Mouse (Mus musculus): ENCODE measurements around the gene Jpt2. TPM values are rescaled to one million over a fixed set of nuclear protein-coding genes. Genes with fewer than 3 reads are reported as not detected.
"Not testable (repeated sequence)": the region's sequence is repeated elsewhere in the genome, so short reads cannot be mapped to it uniquely, and the experiment has no call there.

The Jpt2 gene
- total RNA-seq (2021), result 10 to 100 TPM; 41.7 to 44.3 TPM
- long read RNA-seq, experiment 1, transcript Jpt2-201 (5 exons, 2,672 nt), result major isoform, 66 of 76 reads
- long read RNA-seq, experiment 1, partial matches to known transcripts, result 2 of 76 reads
- long read RNA-seq, experiment 1, other reads (novel, unspliced or antisense), result 8 of 76 reads
- long read RNA-seq, experiment 2, transcript Jpt2-201 (5 exons, 2,672 nt), result major isoform, 75 of 85 reads
- long read RNA-seq, experiment 2, partial matches to known transcripts, result 4 of 85 reads
- long read RNA-seq, experiment 2, other reads (novel, unspliced or antisense), result 6 of 85 reads

DNA sequence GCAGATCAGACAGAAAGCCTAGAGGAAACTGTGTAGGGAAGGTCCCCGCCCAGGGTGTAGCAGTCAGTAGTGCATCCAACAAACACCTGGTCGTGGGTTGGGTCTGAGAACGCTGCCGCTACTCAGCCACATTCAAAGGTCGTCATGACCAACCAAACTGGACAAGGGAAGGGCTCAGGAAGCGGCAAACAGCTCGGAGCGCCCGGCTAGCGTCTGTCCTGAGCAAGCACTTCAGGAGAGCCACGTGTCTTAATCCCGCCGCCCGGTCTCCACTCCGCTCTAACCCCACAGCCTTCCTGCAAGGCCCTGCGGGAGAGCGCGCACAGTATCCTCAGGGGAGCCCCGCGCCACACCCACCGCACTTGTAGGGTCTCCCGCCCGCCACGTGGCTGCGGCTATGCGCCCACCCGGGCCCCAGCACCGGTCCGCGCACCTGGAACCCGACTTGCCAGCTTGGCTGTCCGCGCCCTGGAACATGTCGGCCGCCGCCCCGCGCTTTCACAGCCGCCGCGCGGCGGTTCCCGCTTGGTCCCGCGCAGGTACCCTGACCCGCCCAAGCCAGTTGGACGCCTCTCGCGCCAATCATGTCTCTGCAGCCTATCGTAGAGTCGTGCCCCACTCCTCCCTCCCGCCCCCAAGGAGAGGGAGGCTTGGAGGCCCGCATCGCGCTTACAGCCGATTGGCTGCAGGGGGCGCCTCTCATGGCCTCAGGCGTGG is at the start of gene Jpt2:
TSS of gene Jpt2 (minus strand) at position 555 of the 717 bp plus-strand sequence.
- DNase-seq (ENCODE audit: low spot score in 2 of 2), result peak; percentile 94 to 98

DNA sequence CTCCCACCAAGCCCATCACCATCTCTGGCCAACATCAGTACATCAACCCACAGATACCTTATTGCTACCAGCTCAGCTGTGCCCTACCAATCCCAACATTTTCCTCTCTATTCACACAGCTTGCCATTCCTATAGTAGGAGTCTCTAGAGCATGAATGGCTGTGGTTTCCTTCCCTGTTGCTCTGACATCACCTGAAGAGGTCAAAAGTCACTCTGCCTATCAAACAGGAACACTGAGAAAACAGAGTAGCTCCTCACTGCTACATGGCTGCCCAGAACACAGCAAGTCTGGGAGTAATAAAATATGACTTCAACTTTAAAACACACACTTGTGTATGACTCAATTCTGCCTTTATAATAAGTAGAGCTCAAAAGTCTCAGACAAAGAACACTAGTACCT is 47.0 kb upstream of the Jpt2 start:
- no peak for DNase-seq (ENCODE audit: low spot score in 2 of 2)

DNA sequence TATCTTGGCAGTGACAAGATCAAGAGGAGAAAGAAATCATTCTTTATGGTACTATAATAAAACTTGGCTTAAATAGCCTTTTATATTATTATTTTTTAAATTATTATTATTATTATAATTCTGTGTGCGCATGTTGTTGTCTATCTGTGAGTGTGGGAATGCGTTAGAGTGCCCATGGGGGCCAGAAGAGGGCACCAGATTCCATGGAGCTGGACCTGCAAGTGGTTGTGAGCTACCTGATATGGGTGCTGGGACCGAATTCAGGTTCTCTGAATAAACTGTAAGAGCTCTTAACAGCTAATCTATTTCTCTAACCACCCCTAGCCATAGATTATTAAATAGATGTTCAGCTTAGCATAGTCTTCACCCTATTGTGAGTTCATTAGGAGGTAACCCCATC is 44.6 kb upstream of the Jpt2 start:
- no peak for DNase-seq (ENCODE audit: low spot score in 2 of 2)

DNA sequence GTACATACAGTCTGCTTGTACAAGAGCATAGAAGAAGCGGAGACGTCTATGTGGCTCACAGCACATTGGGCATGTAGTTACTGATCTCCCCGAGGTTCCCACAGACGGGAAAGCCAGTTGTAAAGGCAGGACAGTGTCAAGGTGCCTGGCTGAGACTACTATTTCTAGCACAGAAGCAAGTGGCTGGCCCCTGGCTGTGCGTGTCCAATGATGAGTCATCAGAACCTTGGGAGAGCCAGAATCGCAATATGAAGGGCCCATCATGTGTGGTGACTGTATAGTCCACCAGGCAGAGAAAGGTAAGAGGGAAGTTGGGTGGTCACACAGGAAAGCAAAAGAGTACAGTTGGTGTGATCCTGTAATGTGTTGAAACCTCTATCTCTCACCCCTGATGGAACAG is 34.2 kb upstream of the Jpt2 start:
- no peak for DNase-seq (ENCODE audit: low spot score in 2 of 2)

DNA sequence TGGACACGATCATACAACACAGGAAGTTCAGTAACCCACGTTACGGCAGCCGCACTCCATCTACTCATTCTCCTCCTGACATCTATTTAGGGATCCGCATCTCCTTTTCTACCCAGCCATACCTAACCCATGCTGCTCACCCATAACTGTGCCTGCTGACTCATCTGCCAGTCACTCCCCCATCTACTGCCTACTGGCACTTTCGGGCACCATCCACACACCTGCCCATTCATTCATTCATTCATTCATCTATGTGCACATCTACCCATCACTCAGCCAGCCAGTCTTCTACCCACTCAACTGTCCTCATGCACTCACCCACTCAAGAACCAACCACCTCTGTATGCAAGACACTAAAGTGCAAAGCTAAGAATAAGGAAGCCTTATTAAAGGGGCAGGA is 26.7 kb upstream of the Jpt2 start:
- no peak for DNase-seq (ENCODE audit: low spot score in 2 of 2)

DNA sequence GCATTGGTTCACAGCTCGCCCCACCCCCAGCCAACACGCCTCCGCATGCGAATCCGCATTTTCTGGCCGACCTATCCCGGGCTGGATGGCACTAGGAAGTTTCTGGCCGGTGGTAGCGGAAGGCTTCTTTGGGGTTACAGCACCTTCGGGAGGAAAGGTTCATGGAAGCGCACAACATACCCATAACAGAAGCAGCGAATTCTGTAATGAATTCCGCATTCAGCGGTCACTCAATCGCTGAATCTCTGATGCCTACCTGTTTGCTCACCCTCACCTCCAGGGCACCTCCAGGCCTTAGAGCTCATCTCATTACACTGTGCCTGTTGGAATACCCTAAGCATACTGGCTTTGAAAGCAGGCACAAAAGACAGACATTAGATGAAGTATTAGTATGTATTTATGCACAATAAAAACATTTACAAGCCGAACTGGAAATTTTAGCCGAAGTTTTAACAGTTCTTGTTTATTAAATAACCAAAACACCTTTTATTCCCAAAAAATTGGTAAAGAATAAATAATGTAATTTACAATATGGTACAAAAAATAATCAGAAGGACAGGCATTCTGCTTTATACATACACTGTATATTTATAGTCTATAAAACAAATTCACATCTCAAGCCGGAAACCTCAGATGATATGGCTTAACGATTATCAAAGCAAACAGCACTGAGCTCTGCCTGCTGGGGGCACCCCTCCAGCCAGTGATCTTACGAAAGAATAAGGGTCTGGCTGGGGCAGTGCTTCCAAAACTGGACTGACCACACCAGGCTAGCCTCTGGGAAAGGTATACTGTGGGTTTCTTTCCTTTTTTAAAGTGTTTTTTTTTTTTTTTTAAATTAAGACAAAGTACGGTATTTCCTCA is 595 bp upstream of the Jpt2 start:
- DNase-seq (ENCODE audit: low spot score in 2 of 2), result no peak

DNA sequence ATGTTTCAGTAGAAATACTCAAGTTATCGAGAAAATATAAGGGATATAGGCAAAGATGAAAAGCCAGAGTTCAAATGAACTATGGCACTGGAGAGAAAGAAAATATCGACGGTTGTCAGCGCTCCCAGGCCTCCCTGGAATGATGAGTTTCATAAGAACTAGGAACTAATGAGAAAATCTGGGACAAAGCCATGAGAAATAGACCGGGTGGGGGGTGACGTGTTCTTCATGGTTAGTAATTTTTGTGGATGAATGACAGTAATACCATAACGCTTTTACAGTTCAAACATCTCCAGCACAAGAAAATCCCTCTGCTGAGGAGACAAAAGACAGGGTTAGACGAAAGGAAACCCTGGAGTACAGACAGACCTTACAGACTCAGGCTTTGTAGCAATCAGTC is 1.1 kb downstream of the Jpt2 start:
- no peak for DNase-seq (ENCODE audit: low spot score in 2 of 2)

DNA sequence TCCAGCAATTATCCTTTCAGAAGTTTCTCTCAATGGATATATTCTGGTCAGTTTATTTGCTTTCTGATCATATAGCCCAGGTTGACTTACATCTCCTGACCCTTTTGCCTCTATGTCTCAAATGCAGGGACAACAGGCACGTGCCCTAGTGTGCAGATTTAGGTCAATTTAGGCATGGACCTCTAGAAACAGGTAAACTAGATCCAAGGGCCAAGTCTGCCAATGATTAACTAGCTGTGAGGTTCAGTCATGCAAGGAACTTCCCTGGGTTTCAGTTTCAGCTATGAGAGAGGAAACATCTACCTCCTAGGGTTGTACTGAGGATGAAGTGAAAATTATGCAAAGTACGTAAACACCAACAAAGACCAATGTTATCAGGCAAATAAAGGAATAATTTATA is 7.2 kb downstream of the Jpt2 start:
- DNase-seq (ENCODE audit: low spot score in 2 of 2), result no peak

DNA sequence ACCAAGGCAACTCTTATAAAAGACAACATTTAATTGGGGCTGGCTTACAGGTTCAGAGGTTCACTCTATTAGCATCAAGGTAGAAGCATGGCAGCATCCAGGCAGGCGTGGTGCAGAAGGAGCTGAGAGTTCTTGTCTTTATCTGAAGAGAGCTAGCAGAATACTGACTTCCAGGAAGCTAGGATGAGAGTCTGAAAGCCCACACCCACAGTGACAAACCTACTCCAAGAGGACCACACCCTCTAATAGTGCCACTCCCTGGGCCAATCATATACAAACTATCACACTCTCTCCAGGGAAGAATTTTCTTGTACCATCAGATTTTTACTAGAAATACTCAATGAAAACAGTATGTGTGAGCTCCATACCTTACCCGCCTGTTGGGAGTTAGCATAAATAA is 9.8 kb downstream of the Jpt2 start:
- DNase-seq (ENCODE audit: low spot score in 2 of 2), result no peak

DNA sequence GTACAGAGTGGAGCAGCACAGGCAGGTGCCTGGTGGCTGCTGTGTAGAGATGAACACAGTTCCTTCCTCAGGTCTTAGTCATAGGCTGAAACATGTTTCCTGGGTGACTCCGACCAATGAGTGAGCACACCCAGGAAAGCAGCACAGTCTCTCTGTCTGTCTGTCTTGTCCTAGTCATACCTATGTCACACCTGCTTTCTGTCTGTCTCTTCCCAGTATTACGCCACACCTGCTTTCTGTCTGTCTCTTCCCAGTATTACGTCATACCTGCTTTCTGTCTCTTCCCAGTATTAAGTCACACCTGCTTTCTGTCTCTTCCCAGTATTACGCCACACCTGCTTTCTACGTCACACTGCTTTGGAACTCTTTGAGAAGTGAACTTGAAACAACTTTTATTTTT is 12.3 kb downstream of the Jpt2 start:
- no peak for DNase-seq (ENCODE audit: low spot score in 2 of 2)

DNA sequence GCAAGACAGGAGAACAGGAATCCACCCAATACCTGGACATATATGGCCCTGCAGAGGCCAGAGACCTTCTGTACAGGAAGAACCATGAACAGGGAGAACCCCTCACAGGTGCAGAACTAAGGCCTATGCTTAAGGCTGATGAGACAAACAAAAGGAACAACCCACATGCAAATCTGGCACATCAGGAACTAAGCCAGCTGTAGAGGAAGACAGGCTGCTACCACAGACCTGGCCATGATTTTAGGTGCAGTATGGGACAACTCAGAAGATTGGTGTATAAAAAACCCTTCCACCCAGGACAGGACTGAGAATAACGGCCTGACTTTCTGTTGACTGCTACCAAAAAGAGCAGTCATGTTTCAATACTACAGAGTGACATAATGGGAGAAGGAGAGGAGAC is 16.9 kb downstream of the Jpt2 start:
- DNase-seq (ENCODE audit: low spot score in 2 of 2), result not testable (repeated sequence)

DNA sequence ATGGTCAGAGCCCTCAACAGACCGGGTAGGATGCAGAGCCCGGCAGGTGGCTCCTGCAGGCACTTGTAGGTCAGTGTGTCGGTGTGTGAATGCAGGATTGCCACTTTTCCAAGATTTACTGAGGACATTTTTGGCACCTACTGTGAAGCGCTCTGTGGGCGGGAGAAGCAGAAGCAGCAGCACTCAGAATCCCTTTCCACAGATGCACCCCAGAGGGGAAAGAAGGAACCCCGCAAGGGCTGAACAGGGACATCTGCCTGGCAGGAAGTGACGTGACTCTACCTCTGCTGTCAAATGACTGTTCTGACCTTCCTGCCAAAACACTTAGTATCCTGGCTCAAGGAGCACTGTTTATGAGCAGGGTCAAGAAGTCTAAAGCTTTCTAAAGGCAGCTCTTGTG is 17.5 kb downstream of the Jpt2 start:
- no peak for DNase-seq (ENCODE audit: low spot score in 2 of 2)

DNA sequence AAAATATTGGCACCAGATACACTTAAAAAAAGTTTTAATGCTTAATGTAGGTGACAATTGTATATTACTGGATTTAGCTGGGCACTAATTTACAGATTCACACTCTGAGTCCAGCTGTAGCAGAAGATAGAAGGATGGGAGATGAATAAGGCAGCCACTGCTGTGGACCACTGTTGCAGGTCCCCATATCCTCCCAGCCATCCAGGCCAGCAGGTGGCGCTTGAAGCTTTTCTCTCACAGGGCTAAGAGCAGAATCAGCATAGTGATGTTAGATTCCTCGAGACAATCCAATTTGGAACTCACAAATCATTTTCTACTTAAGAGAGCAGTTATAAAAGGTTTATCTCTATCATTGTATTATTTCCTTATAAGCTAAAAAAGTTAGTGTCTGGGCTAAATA is 18.0 kb downstream of the Jpt2 start:
- not testable (repeated sequence) for DNase-seq (ENCODE audit: low spot score in 2 of 2)

DNA sequence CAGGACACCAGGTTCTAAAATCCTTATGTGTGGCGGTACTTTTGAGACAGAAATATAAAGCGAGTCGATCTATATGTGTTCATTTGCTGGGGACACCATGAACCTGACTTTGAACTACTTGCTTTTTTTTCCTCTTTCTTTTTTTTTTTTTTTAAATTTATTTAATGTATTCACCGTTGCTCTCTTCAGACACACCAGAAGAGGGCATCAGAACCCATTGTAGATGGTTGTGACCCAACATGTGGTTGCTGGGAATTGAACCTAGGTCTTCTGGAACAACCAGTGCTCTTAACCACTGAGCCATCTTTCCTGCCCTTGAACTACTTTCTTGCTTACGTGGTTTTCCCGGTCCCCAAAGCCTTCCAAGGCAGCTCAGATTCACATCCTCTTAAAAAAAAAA is 23.2 kb downstream of the Jpt2 start:
- no peak for DNase-seq (ENCODE audit: low spot score in 2 of 2)

DNA sequence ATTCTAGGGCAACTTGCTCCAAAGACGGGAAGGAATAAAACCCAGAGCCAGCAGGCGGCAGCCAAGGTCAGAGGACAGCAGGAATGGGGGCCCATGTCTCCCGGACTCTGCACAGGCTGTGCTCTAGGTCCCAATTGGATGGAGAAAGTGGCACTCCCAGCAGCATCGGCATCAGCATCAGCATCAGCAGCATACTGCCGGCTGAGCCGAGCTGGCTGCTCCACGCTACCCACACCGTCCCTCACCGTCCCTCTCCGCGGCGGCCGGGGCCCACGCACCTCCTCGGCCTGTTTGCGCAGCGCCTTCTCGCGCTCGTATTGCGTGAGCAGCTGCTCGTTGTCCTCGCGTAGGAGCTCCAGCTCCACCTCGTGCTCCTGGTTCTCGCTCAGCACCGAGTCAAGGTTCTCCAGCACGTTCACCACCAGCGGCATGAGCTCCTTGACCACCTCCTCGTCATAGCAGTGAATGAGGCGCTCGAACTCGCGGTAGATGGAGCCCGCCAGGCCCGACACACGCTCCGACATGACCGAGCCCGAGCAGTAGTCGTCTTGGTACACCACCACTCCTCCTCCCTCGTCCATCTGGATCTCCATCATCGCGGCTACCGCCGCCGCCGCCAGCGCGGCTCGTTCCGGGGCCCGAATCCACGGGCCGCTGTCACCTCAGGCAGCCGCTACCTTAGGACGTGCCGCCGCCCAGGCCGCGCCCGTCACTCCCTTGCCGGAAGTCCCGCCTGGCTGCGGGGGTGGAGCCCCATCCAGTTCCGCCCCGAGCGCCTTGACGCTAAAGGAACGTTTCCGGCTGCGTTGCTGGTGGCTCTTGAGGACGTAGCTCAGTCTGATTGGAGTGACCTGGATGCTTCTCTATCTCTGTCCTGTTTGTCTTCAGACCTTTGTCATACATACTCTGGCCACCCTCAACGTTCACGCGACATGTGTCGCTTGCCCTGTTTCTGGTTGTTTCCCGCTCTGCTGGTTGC is 23.9 kb downstream of the Jpt2 start, which contains the start of gene Mapk8ip3:
TSS of gene Mapk8ip3 (minus strand) at position 719 of the 979 bp plus-strand sequence.
- peak; percentile 95 for DNase-seq (ENCODE audit: low spot score in 2 of 2)

DNA sequence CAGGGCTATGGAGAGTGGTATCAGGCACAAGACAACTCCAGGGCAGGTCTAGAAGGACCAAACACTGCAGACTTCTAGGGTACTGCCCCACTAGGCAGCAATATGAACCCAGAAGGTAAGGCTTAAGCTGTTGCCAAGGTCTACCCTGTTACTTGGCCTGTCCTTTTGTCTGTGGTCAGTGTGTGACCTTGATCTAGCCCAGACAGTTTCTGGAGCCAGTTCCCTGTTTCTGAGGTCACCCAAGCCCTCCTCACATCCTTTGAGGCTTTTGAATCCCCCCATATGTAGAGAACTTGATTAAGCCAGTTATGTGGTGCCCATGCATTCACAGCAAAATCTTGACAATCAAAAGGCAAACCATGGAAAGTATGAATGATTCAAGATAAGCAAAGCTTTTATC is 24.8 kb downstream of the Jpt2 start:
- no peak for DNase-seq (ENCODE audit: low spot score in 2 of 2)

DNA sequence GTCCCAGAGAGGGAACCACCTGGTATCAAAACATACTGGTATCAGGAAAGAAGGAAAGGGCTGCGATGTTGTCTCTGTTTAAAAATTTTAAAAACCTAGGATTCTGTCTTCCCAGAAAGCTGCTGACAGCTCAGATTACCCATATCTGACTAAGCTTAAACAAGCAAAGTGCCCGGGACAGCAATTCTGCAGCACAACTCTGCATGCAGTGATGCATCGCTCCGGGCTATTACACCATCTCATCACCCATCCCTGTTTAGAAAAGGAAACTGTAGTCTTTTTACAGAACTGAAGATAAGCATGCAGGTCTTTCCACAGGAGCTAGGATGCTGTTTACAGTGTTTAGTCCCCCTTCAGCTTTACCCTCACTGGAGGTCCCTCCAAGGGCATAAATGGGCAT is 25.6 kb downstream of the Jpt2 start:
- DNase-seq (ENCODE audit: low spot score in 2 of 2), result no peak

DNA sequence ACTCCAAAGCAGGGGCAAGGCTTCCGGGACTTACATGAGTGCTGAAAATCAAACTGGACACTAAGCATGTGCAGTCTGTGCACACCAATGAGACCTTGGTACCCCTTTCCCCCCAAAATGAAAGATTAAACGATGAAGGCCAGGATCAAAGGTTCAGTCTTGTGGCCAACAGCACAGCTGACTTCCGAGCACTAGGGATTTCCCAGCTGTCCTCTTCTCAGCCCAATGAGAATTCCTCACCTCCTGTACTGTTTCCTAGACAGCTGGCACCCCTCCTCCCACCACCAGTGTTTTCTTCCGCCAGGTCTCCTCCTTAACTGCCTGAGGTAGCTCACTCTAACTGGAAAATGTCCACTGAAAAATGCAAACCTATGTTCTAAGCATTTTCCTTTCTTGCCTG is 27.3 kb downstream of the Jpt2 start:
- no peak for DNase-seq (ENCODE audit: low spot score in 2 of 2)

DNA sequence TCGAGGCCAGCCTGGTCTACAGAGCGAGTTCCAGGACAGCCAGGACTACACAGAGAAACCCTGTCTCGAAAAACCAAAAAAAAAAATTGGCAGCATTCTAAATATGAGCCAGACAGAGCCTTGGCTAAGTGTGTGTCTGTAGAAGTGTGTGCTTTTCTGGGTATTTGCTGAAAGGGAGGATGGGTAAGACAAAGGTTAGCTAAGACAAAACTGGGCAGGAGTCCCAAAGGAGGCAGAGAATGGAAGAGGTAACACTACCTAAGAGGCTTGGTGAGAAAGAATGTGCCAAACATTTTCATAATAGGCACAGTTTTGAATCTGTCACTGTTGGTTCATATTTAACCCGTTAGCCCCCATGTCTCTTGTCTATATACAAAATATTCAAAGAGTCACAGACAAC is 28.1 kb downstream of the Jpt2 start:
- no peak for DNase-seq (ENCODE audit: low spot score in 2 of 2)

DNA sequence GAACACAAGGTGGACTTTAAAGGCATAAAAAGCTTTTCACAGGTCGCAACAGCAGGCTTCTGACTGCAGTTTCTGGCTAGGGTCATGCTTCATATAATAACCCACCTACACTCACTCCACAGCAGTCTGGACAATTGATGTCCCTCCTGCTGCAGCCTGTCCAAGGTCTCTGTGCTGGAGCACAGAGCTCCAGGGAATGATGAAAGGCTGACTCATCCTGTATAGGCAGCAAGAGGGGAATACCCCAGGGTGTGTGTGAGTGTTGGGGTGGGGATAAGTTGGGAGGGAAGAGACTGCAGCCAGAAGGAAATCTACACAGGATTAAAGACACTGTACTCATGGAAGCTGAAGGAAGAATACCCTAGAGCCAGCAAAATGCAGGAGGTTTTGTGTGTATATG is 31.0 kb downstream of the Jpt2 start:
- DNase-seq (ENCODE audit: low spot score in 2 of 2), result no peak

DNA sequence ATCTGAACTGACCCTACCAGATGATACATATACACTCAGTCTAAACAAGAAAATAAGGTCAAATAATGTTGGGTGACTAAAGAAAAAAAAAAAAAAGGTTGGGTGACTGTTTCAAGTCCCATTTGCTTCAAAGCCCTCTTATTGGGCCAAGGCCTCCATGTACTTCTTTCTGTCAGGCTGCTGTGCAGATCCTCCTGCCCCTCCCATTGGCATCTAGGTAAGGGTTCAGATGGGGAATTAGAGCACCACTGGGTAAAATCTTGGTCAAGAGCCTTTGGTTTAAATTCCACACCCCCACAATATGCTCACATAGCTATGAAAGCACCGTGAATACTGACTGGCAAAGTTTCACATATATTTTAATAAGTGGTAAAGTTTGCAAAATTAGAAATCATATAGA is 37.2 kb downstream of the Jpt2 start:
- no peak for DNase-seq (ENCODE audit: low spot score in 2 of 2)

Measured in gastrocnemius, postnatal 4 days (tissue).